Comparison of ENCODE assay signal across 16 mouse cellular contexts in genomic region chr16:91534888-91535287, GRCm38 (mm10). TPM values are rescaled to one million over a fixed set of nuclear protein-coding genes. Genes with fewer than 3 reads are reported as not detected.
DNase-seq lines count a peak whose midpoint lies in the region; ATAC-seq and TF ChIP-seq lines count a peak whose summit lies in the region.
"Had no signal": no experiment of that assay in that cellular context is flagged by ENCODE, and none has a peak within 500 bp of the region (broad histone marks: within the 10 kb centered on the region; RNA-seq: fewer than 3 reads in every experiment).

No protein-coding gene starts in this region.

- peak; percentile 89 for DNase-seq in heart, adult 11 months
- no peak for DNase-seq in G1E (ENCODE audit: low spot score)
- DNase-seq in T-cell, adult 2 months (ENCODE audit: low spot score): peak; percentile 13
- DNase-seq in heart, postnatal 4 days: no peak
- no peak for DNase-seq in forebrain, postnatal 0 days
- DNase-seq: cerebellum, adult 9-11 months; gastrocnemius, postnatal 25 days; heart, adult 2 months; kidney, adult 11 months had no signal

- H3K9ac ChIP-seq in heart, embryonic 12.5 days: no peak overlapping the region
- H3K9ac ChIP-seq in intestine, postnatal 0 days (ENCODE audit: low read depth, low read length): no peak overlapping the region
- no peak overlapping the region for H3K9ac ChIP-seq in forebrain, postnatal 0 days
- H3K9ac ChIP-seq: hindbrain, embryonic 13.5 days had no signal

- H3K27ac ChIP-seq in heart, embryonic 12.5 days (ENCODE audit: poor library complexity, severe bottlenecking): no peak overlapping the region
- H3K27ac ChIP-seq in intestine, postnatal 0 days (ENCODE audit: low read depth, low read length): no peak overlapping the region
- H3K27ac ChIP-seq in forebrain, postnatal 0 days (ENCODE audit: low read depth, low read length): no peak overlapping the region
- H3K27ac ChIP-seq: heart, adult 2 months; heart, embryonic 10.5 days; hindbrain, embryonic 10.5 days; hindbrain, embryonic 13.5 days had no signal

- WGBS in heart, embryonic 12.5 days: 69% methylated on average over 6 of the region's 6 CpGs
- 54% methylated on average over 6 of the region's 6 CpGs for WGBS in intestine, postnatal 0 days
- 83% methylated on average over 6 of the region's 6 CpGs for WGBS in forebrain, postnatal 0 days

- H3K4me2 ChIP-seq in heart, embryonic 12.5 days: no peak overlapping the region
- H3K4me2 ChIP-seq in intestine, postnatal 0 days (replicated peaks; ENCODE audit: low read depth): no peak overlapping the region
- no peak overlapping the region for H3K4me2 ChIP-seq in forebrain, postnatal 0 days (ENCODE audit: low read depth)
- H3K4me2 ChIP-seq: hindbrain, embryonic 13.5 days had no signal

- no peaks in the 10 kb centered on the region for H3K27me3 ChIP-seq in heart, embryonic 12.5 days (replicated peaks)
- H3K27me3 ChIP-seq in G1E (ENCODE audit: insufficient read depth, low read length): no peaks in the 10 kb centered on the region
- no peaks in the 10 kb centered on the region for H3K27me3 ChIP-seq in intestine, postnatal 0 days (replicated peaks; ENCODE audit: control insufficient read depth, insufficient read depth, low read length)
- no peaks in the 10 kb centered on the region for H3K27me3 ChIP-seq in forebrain, postnatal 0 days (ENCODE audit: insufficient read depth, low read length)
- H3K27me3 ChIP-seq: hindbrain, embryonic 13.5 days had no signal

- no peak overlapping the region for H3K4me3 ChIP-seq in heart, embryonic 12.5 days
- peak overlapping the region; percentile 41; the same call in 1 of the 2 replicates for H3K4me3 ChIP-seq in G1E (ENCODE audit: low read depth, low read length)
- no peak overlapping the region for H3K4me3 ChIP-seq in intestine, postnatal 0 days (ENCODE audit: low read depth, low read length)
- no peak overlapping the region for H3K4me3 ChIP-seq in forebrain, postnatal 0 days (ENCODE audit: low read depth, low read length)
- H3K4me3 ChIP-seq: heart, adult 2 months; heart, embryonic 10.5 days; hindbrain, embryonic 10.5 days; hindbrain, embryonic 13.5 days had no signal

- no peaks in the 10 kb centered on the region for H3K36me3 ChIP-seq in heart, embryonic 12.5 days
- H3K36me3 ChIP-seq in G1E (replicated peaks): no peaks in the 10 kb centered on the region
- H3K36me3 ChIP-seq in intestine, postnatal 0 days (ENCODE audit: control insufficient read depth, insufficient read depth): no peaks in the 10 kb centered on the region
- no peaks in the 10 kb centered on the region for H3K36me3 ChIP-seq in forebrain, postnatal 0 days (ENCODE audit: insufficient read depth)
- H3K36me3 ChIP-seq: heart, embryonic 10.5 days; hindbrain, embryonic 10.5 days; hindbrain, embryonic 13.5 days had no signal

- H3K9me3 ChIP-seq in heart, embryonic 12.5 days (replicated peaks): no peaks in the 10 kb centered on the region
- H3K9me3 ChIP-seq in G1E (replicated peaks): 0 out of 2 replicates have a peak, but pooled peaks cover 2% of the 10 kb centered on the region
- H3K9me3 ChIP-seq in intestine, postnatal 0 days (ENCODE audit: control insufficient read depth): no peaks in the 10 kb centered on the region
- no peaks in the 10 kb centered on the region for H3K9me3 ChIP-seq in forebrain, postnatal 0 days (ENCODE audit: low read length)
- H3K9me3 ChIP-seq: heart, embryonic 10.5 days; hindbrain, embryonic 10.5 days; hindbrain, embryonic 13.5 days had no signal

- H3K4me1 ChIP-seq in heart, embryonic 12.5 days (replicated peaks): peaks cover 49% of the 10 kb centered on the region
- H3K4me1 ChIP-seq in G1E (ENCODE audit: insufficient read depth, low read depth, low read length): peaks cover 80% of the 10 kb centered on the region
- H3K4me1 ChIP-seq in intestine, postnatal 0 days (replicated peaks; ENCODE audit: control insufficient read depth, insufficient read depth, low read length): peaks cover 5% of the 10 kb centered on the region; the same call in 1 of the 2 replicates
- H3K4me1 ChIP-seq in forebrain, postnatal 0 days (ENCODE audit: insufficient read depth): no peaks in the 10 kb centered on the region
- H3K4me1 ChIP-seq: hindbrain, embryonic 10.5 days; hindbrain, embryonic 13.5 days had no signal

- ATAC-seq in heart, embryonic 12.5 days (ENCODE audit: insufficient number of reproducible peaks, low FRiP score): no peak
- no peak for ATAC-seq in G1E (ENCODE audit: extremely low read depth, insufficient number of reproducible peaks, low FRiP score, poor library complexity, severe bottlenecking)
- ATAC-seq in intestine, postnatal 0 days: peak; percentile 80
- ATAC-seq in forebrain, postnatal 0 days: no peak
- ATAC-seq: forebrain, embryonic 14.5 days; hindbrain, embryonic 16.5 days had no signal

- no peak for TF ChIP-seq CTCF in G1E (IDR thresholded peaks at IDR 0.05; ENCODE audit: low read depth, low read length)
- TF ChIP-seq CTCF in intestine, postnatal 0 days (IDR thresholded peaks at IDR 0.05; ENCODE audit: low read depth): no peak
- TF ChIP-seq CTCF in forebrain, postnatal 0 days (IDR thresholded peaks at IDR 0.05; ENCODE audit: low read depth): no peak

RNA-seq across cellular contexts. Expression of gene Ifngr2, which starts 12.0 kb away (rescaled TPM):
- 99.4 and 110 TPM in 2 replicates for polyA plus RNA-seq in heart, embryonic 12.5 days (2016; fragmentation: Nextera tagmentation; extraction: Ambion mirVana)
- total RNA-seq in G1E (2014; fragmentation: Nextera tagmentation): 30.8 and 38.9 TPM in 2 replicates
- total RNA-seq in G1E (2017): 17.3 and 20.8 TPM in 2 replicates
- polyA plus RNA-seq in G1E (2012): 20.0 and 25.3 TPM in 2 replicates
- 138 and 146 TPM in 2 replicates for polyA plus RNA-seq in intestine, postnatal 0 days (2015; fragmentation: Nextera tagmentation; extraction: Ambion mirVana)
- total RNA-seq in heart, postnatal 4 days (2021): 10 to 100 TPM; 87.1 to 89.9 TPM
- 61.8 and 63.0 TPM in 2 replicates for total RNA-seq in forebrain, postnatal 0 days (2014; rRNA removed)
- polyA plus RNA-seq in forebrain, postnatal 0 days (2015; fragmentation: Nextera tagmentation; extraction: Ambion mirVana): 112 and 146 TPM in 2 replicates

RNA-seq across cellular contexts. Expression of gene Ifnar1, which starts 49.9 kb away (rescaled TPM):
- 40.0 and 40.1 TPM in 2 replicates for polyA plus RNA-seq in heart, embryonic 12.5 days (2016; fragmentation: Nextera tagmentation; extraction: Ambion mirVana)
- total RNA-seq in G1E (2014; fragmentation: Nextera tagmentation) (73.0 and 103 TPM in 2 replicates), G1E (2017) (65.5 and 72.3 TPM in 2 replicates)
- 15.1 and 16.2 TPM in 2 replicates for polyA plus RNA-seq in G1E (2012)
- 18.2 and 21.6 TPM in 2 replicates for polyA plus RNA-seq in intestine, postnatal 0 days (2015; fragmentation: Nextera tagmentation; extraction: Ambion mirVana)
- total RNA-seq in heart, postnatal 4 days (2021): 10 to 100 TPM; 50.3 to 56.0 TPM
- 76.7 and 82.6 TPM in 2 replicates for total RNA-seq in forebrain, postnatal 0 days (2014; rRNA removed)
- 22.7 and 33.6 TPM in 2 replicates for polyA plus RNA-seq in forebrain, postnatal 0 days (2015; fragmentation: Nextera tagmentation; extraction: Ambion mirVana)

Comparison
In these comparisons a context has a peak if more than half of its experiments do, and no peak if none do; other contexts are left out.
1. DNase-seq: peak in heart, adult 11 months (single experiment) and T-cell, adult 2 months (single experiment); none in G1E (single experiment), heart, postnatal 4 days (single experiment) and forebrain, postnatal 0 days (single experiment).